Mouse (Mus musculus) megakaryocyte, embryonic 14.5 days (primary cell): ENCODE data around the gene Themis. TPM values are rescaled to one million over a fixed set of nuclear protein-coding genes. Genes with fewer than 3 reads are reported as not detected.
A peak's percentile ranks its signal among the peaks of the same experiment; 100 is the strongest.

ENCODE experiments used
- H3K27me3 ChIP-seq: replicated peaks from 2 replicates; pipeline ENCODE3; 2012; ENCODE audit warnings: inconsistent platforms
- H3K36me3 ChIP-seq: replicated peaks from 2 replicates; pipeline ENCODE3; 2012; ENCODE audit warnings: low read length, inconsistent platforms, mixed read lengths
- H3K4me1 ChIP-seq: 2 replicates; pipeline ENCODE4 v1.6.1; 2012; ENCODE audit warnings: inconsistent platforms
- H3K4me3 ChIP-seq: replicated peaks from 2 replicates; pipeline ENCODE3; 2012; ENCODE audit warnings: moderate library complexity, mild to moderate bottlenecking, inconsistent platforms
- H3K9me3 ChIP-seq: 2 replicates; pipeline ENCODE4 v1.6.1; 2012; ENCODE audit warnings: inconsistent platforms
- FLI1 ChIP-seq: IDR thresholded peaks from 2 replicates; pipeline ENCODE4 v1.6.1; 2012; ENCODE audit warnings: low read length, inconsistent platforms, mixed read lengths
- GATA1 ChIP-seq: IDR thresholded peaks from 3 replicates; pipeline ENCODE4 v1.6.1; 2012; ENCODE audit warnings: mixed read lengths, low read length, inconsistent platforms, borderline replicate concordance
- polyA plus RNA-seq: library from polyadenylated mRNA; stranded (reverse); fragments of >175 nt; gene quantifications from 2 replicates; pipeline ENCODE4 v1.2.3, GENCODE M21; 2012; ENCODE audit warnings: low replicate concordance; ENCODE audit not compliant: insufficient read depth

Gene Themis
- polyA plus RNA-seq, 1 experiment, result not detected

DNA sequence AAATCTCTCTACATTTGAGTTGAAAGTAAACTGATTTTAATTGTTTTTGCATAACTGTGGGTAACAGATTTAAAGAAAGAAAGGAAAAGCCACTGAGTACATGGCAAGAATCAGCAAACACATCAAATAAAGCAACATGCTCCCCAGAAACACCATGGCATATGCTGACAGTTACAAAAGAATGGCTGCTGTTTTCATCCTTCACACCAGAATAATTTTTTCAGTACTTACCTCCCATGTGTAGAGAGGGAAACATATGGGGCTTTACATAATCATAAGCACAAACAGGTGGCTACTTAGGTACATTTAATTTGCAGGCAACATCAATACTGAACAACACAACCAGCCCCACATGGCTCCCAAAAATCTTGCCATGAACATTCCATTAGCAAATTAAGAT lies 86.8 kb downstream of the Themis start:
- H3K9me3 ChIP-seq, result no peaks in the 10 kb centered on the region
- H3K4me1 ChIP-seq, result no peaks in the 10 kb centered on the region
- H3K27me3 ChIP-seq, result no peaks in the 10 kb centered on the region
- TF ChIP-seq GATA1 (no peak), FLI1 (no peak)
- no peaks in the 10 kb centered on the region for H3K36me3 ChIP-seq
- no peak overlapping the region for H3K4me3 ChIP-seq

DNA sequence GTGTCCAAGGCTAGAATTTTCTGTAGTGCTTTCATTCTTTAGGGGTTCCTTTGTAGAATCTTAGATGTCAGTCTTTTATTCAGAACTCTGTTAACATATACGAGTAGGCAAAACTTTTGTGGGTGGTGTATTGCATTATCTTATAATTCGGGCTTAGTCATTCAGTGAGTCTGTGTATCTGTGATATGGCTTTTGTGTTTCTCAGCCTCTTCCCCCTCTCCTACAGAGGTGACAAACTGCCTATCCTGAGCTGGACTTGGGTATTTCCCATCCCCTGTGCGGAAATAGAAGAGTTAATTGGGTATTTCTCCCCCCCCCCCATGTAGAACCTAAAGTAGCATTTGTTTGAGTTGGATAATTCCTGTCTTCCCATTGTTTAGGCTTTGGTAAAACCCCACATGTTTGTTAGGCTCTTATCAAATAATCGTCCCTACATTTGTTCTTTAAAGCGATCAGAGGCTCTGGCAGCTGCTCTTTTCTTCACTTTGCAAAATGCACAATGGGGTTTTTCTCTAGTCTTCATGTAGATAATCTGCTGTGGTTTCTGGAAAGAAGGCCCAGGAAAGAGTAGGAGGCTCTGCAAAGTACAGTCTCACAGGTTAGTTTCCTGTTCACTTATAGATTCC lies 108.7 kb downstream of the Themis start:
- peaks cover 4% of the 10 kb centered on the region; the same call in 1 of the 2 replicates for H3K4me1 ChIP-seq
- no peaks in the 10 kb centered on the region for H3K9me3 ChIP-seq
- H3K36me3 ChIP-seq, result no peaks in the 10 kb centered on the region
- H3K4me3 ChIP-seq, result no peak overlapping the region
- TF ChIP-seq FLI1 (no peak), GATA1 (no peak)
- H3K27me3 ChIP-seq, result no peaks in the 10 kb centered on the region

DNA sequence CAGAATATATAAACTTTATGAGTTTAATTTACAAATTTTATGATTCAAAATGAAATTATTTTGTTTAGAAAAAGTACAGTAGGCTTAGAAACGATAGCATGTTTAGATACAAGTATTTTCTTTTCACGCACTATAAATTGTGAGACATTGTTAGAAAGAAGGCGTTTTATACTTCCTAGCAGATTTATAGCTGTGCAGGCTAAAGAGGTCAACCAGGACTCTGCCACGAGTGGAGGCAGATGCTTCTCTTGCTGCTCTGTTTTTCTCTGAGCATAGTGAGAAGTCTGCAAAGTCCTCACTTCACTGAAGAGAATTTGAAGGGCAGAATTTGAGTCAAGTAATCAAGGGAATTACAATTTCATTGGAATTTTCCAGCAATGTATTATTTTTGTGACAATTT lies 131.3 kb downstream of the Themis start:
- no peak for TF ChIP-seq FLI1
- TF ChIP-seq GATA1, result no peak
- no peaks in the 10 kb centered on the region for H3K9me3 ChIP-seq
- H3K27me3 ChIP-seq, result no peaks in the 10 kb centered on the region
- H3K4me1 ChIP-seq, result no peaks in the 10 kb centered on the region
- H3K4me3 ChIP-seq, result no peak overlapping the region
- no peaks in the 10 kb centered on the region for H3K36me3 ChIP-seq

DNA sequence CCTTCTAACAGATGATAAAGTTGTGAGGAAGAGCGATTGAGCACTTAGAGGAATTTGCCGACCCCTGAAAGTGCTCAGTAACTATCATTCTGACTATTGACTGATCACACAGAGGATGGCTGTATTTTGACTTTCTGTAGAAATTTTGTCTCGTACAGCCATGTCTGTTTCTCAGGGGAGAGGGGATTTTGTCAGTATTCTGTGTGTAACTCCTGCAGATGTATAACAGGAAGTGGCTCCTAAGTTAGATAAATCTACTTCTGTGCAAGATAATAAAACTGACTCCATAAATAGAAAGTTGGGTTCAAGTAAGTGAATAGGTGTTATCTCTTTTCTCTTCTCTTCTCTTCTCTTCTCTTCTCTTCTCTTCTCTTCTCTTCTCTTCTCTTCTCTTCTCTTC lies 137.0 kb downstream of the Themis start:
- no peaks in the 10 kb centered on the region for H3K36me3 ChIP-seq
- no peaks in the 10 kb centered on the region for H3K27me3 ChIP-seq
- TF ChIP-seq GATA1 (no peak), FLI1 (no peak)
- no peak overlapping the region for H3K4me3 ChIP-seq
- H3K4me1 ChIP-seq, result no peaks in the 10 kb centered on the region
- no peaks in the 10 kb centered on the region for H3K9me3 ChIP-seq

DNA sequence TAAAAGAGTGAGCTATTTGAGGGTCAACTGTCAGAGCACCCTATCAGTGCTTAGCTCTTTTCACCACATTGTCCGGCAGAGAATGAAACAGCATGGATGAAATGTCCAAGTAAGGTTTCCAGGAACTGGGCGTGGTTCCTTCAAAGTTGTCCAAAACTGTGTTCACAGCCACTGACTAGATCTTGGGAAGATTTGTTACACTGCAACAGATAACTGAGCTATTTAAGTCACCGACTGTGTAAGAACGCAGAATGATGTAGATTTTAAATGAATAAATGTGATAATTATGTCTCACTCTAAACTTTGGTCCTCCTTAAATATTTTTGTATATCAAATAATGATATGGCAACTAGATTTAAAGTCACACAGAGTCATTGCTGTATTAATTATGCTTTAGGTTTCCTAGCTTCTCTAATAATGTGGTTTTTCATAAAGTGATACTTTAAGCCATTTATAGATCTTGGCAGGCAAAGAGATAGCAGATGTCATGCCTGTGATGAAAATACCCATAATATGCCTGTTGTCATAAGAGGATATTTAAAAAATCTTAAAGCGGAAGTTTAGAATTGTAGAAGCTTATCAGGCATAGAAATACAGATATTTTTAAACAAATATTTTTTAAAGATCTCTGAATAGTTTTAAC lies 143.9 kb downstream of the Themis start:
- no peaks in the 10 kb centered on the region for H3K27me3 ChIP-seq
- H3K4me3 ChIP-seq, result no peak overlapping the region
- no peak for TF ChIP-seq FLI1
- TF ChIP-seq GATA1, result no peak
- no peaks in the 10 kb centered on the region for H3K36me3 ChIP-seq
- H3K9me3 ChIP-seq, result no peaks in the 10 kb centered on the region
- H3K4me1 ChIP-seq, result peaks cover 9% of the 10 kb centered on the region

DNA sequence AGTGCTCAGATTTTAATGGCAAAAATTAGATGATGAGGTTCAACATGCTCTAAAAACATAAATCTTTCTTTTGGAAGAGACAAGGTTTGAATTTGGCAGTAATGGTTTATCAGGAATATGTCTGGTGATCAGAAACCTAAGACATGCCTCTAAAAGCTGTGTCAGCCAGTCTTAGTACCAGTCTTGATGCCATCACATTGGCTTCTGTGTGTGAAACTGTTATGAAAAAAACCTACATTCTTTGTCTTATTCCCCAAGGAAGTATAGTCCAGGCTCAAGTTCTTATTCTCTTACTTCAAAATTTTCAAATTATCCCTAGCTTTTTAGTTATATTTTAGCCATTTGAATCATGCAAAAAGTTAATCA lies 144.4 kb downstream of the Themis start:
- H3K27me3 ChIP-seq, result no peaks in the 10 kb centered on the region
- no peak for TF ChIP-seq FLI1
- TF ChIP-seq GATA1, result no peak
- peaks cover 9% of the 10 kb centered on the region for H3K4me1 ChIP-seq
- no peaks in the 10 kb centered on the region for H3K9me3 ChIP-seq
- no peaks in the 10 kb centered on the region for H3K36me3 ChIP-seq
- H3K4me3 ChIP-seq, result no peak overlapping the region

DNA sequence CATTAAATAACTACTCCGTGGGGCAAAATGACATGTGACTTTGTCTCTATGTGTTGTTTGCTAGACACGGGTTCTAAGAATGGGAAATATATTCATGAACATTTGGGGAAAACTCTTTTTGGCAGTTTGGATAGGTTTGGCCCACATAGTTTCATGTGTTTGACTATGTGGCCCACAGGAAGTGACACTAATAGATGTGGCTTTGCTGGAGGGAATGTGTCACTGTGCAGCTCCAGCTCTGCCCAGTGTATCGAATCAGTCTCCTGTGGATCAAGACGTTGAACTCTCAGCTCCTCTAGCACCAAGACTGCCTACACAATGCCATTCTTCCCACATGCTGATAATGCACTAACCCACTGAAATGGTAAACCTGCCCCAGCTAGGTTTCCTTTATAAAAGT lies 148.0 kb downstream of the Themis start:
- no peaks in the 10 kb centered on the region for H3K36me3 ChIP-seq
- peak overlapping the region; percentile 33 for H3K4me3 ChIP-seq
- peaks cover 4% of the 10 kb centered on the region; the same call in 1 of the 2 replicates for H3K9me3 ChIP-seq
- H3K27me3 ChIP-seq, result no peaks in the 10 kb centered on the region
- H3K4me1 ChIP-seq, result peaks cover 9% of the 10 kb centered on the region
- TF ChIP-seq FLI1 (no peak), GATA1 (no peak)

DNA sequence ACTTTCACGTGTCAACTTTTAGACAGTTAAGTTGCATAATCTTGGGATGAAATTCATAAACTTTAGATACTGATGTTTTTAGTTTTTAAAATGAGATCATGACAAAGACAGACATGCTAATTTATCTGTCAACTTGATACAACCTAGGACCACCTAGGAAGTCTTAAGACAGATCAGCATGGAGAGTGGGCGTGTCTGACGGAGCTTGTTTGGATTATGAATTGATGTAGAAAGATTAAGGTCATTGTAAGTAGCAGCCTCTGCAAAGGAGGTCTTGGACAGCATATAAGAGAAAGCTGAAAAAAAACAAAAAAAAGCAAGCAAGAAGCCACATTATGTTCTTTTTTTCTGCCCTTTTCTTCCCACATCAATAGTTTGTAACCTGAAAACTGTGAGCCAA lies 154.2 kb downstream of the Themis start:
- TF ChIP-seq GATA1 (no peak), FLI1 (no peak)
- Histone ChIP-seq H3K4me3 (no peak overlapping the region), H3K4me1 (no peaks in the 10 kb centered on the region), H3K9me3 (peaks cover 4% of the 10 kb centered on the region; the same call in 1 of the 2 replicates), H3K27me3 (no peaks in the 10 kb centered on the region), H3K36me3 (no peaks in the 10 kb centered on the region)

DNA sequence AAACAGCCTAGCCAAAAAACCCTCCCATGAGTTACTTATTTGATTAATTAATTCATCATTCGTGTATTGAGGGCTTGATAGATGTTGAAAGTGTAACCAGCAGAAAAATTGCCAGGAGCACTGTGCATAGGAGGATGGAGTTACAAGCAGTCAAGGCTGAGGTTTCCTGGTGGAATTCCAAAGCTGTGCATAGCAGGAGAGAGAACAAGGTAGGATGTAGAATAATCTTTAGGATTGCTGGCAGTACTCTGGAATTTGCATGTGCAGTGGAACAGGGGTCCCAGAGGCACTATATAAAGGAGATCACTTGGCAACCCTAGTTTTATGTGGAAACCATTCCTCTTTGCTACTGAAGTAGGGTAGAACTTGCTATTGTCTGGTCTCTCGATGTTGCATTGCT lies 174.4 kb downstream of the Themis start:
- Histone ChIP-seq H3K4me3 (no peak overlapping the region), H3K4me1 (peaks cover 4% of the 10 kb centered on the region), H3K9me3 (no peaks in the 10 kb centered on the region), H3K36me3 (no peaks in the 10 kb centered on the region), H3K27me3 (no peaks in the 10 kb centered on the region)
- no peak for TF ChIP-seq FLI1
- no peak for TF ChIP-seq GATA1
